Mouse (Mus musculus) lung, adult 2 months (tissue): Measurements from ENCODE around the gene Foxo6.

Source experiments
- CTCF ChIP-seq: fragments of 200-500 bp; IDR thresholded peaks from 2 replicates; pipeline ENCODE4 v1.5.1; 2011; ENCODE audit warnings: mild to moderate bottlenecking, low read length, control low read depth; ENCODE audit not compliant: insufficient read depth
- POLR2A ChIP-seq: fragments of 200-500 bp; IDR thresholded peaks from 2 replicates; pipeline ENCODE4 v1.6.1; 2011; ENCODE audit warnings: low read depth, mild to moderate bottlenecking, control low read depth, low read length, borderline replicate concordance; ENCODE audit errors: extremely low read depth

DNA sequence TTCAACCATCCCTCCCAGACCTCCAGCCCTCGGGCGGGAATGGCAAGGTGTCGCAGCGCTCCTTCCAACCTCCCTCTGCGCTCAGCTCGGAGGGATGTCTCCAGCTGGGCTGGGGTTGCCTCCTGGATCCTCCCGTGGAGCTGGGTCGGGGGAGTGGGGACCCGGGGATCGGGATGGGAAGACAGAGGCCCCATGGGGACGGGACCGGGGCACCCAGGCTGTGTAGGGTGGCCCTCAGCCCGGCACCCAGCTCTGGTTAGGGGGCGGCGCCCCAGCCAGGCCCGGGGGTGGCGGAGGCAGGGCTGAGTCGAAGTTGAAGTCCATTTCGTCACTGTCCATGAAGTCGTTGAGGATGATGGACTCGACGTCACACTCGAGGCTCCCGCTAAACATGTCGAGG, 19.5 kb downstream of the Foxo6 start:
- TF ChIP-seq CTCF (no peak), POLR2A (no peak)
